Mouse (Mus musculus): ENCODE measurements around the gene Efnb2. TPM values are rescaled to one million over a fixed set of nuclear protein-coding genes. Genes with fewer than 3 reads are reported as not detected.
A peak's percentile ranks its signal among the peaks of the same experiment; 100 is the strongest.

Efnb2 gene
- total RNA-seq, 1 experiment from 2014 or later, result 0.19 TPM

- ATAC-seq (replicated peaks; ENCODE audit: insufficient number of reproducible peaks, low FRiP score, low TSS enrichment, poor library complexity, severe bottlenecking), result no peak
Measured at GRCm38 (mm10) chr8:8622031-8622430, 39.0 kb downstream of the Efnb2 start.

- no peak for ATAC-seq (replicated peaks; ENCODE audit: insufficient number of reproducible peaks, low FRiP score, low TSS enrichment, poor library complexity, severe bottlenecking)
Measured at GRCm38 (mm10) chr8:8621236-8621917, 39.7 kb downstream of the Efnb2 start.

GRCm38 (mm10) chr8:8620536-8620935, 40.5 kb downstream of the Efnb2 start:
- ATAC-seq (replicated peaks; ENCODE audit: insufficient number of reproducible peaks, low FRiP score, low TSS enrichment, poor library complexity, severe bottlenecking), result 0 out of 2 replicates have a peak, but pooled peaks have one; percentile 17

GRCm38 (mm10) chr8:8619221-8620194, 41.5 kb downstream of the Efnb2 start:
- ATAC-seq (replicated peaks; ENCODE audit: insufficient number of reproducible peaks, low FRiP score, low TSS enrichment, poor library complexity, severe bottlenecking), result no peak

- ATAC-seq (replicated peaks; ENCODE audit: insufficient number of reproducible peaks, low FRiP score, low TSS enrichment, poor library complexity, severe bottlenecking), result no peak
Measured at GRCm38 (mm10) chr8:8613844-8614243, 47.2 kb downstream of the Efnb2 start.

GRCm38 (mm10) chr8:8611928-8612327, 49.1 kb downstream of the Efnb2 start:
- ATAC-seq (replicated peaks; ENCODE audit: insufficient number of reproducible peaks, low FRiP score, low TSS enrichment, poor library complexity, severe bottlenecking), result no peak

- no peak for ATAC-seq (replicated peaks; ENCODE audit: insufficient number of reproducible peaks, low FRiP score, low TSS enrichment, poor library complexity, severe bottlenecking)
Measured at GRCm38 (mm10) chr8:8609791-8610190, 51.3 kb downstream of the Efnb2 start.

- ATAC-seq (replicated peaks; ENCODE audit: insufficient number of reproducible peaks, low FRiP score, low TSS enrichment, poor library complexity, severe bottlenecking), result no peak
Measured at GRCm38 (mm10) chr8:8609141-8609540, 51.9 kb downstream of the Efnb2 start.

- no peak for ATAC-seq (replicated peaks; ENCODE audit: insufficient number of reproducible peaks, low FRiP score, low TSS enrichment, poor library complexity, severe bottlenecking)
Measured at GRCm38 (mm10) chr8:8605621-8606020, 55.4 kb downstream of the Efnb2 start.

GRCm38 (mm10) chr8:8603875-8604274, 57.2 kb downstream of the Efnb2 start:
- ATAC-seq (replicated peaks; ENCODE audit: insufficient number of reproducible peaks, low FRiP score, low TSS enrichment, poor library complexity, severe bottlenecking), result no peak

- ATAC-seq (replicated peaks; ENCODE audit: insufficient number of reproducible peaks, low FRiP score, low TSS enrichment, poor library complexity, severe bottlenecking), result no peak
Measured at GRCm38 (mm10) chr8:8602616-8603461, 58.2 kb downstream of the Efnb2 start.

GRCm38 (mm10) chr8:8599931-8600330, 61.1 kb downstream of the Efnb2 start:
- no peak for ATAC-seq (replicated peaks; ENCODE audit: insufficient number of reproducible peaks, low FRiP score, low TSS enrichment, poor library complexity, severe bottlenecking)

- ATAC-seq (replicated peaks; ENCODE audit: insufficient number of reproducible peaks, low FRiP score, low TSS enrichment, poor library complexity, severe bottlenecking), result no peak
Measured at GRCm38 (mm10) chr8:8597434-8597833, 63.6 kb downstream of the Efnb2 start.

GRCm38 (mm10) chr8:8595831-8596611, 65.0 kb downstream of the Efnb2 start:
- ATAC-seq (replicated peaks; ENCODE audit: insufficient number of reproducible peaks, low FRiP score, low TSS enrichment, poor library complexity, severe bottlenecking), result no peak

GRCm38 (mm10) chr8:8593812-8594211, 67.2 kb downstream of the Efnb2 start:
- no peak for ATAC-seq (replicated peaks; ENCODE audit: insufficient number of reproducible peaks, low FRiP score, low TSS enrichment, poor library complexity, severe bottlenecking)

- ATAC-seq (replicated peaks; ENCODE audit: insufficient number of reproducible peaks, low FRiP score, low TSS enrichment, poor library complexity, severe bottlenecking), result no peak
Measured at GRCm38 (mm10) chr8:8593371-8593770, 67.7 kb downstream of the Efnb2 start.

GRCm38 (mm10) chr8:8592331-8592730, 68.7 kb downstream of the Efnb2 start:
- no peak for ATAC-seq (replicated peaks; ENCODE audit: insufficient number of reproducible peaks, low FRiP score, low TSS enrichment, poor library complexity, severe bottlenecking)

GRCm38 (mm10) chr8:8583981-8584377, 77.1 kb downstream of the Efnb2 start:
- no peak for ATAC-seq (replicated peaks; ENCODE audit: insufficient number of reproducible peaks, low FRiP score, low TSS enrichment, poor library complexity, severe bottlenecking)
